Mouse (Mus musculus): ENCODE measurements around the gene Olfr324. TPM values are rescaled to one million over a fixed set of nuclear protein-coding genes. Genes with fewer than 3 reads are reported as not detected.

Olfr324 gene
- not detected for total RNA-seq (2021)
- long read RNA-seq, experiment 1: 0 reads
- long read RNA-seq, experiment 2: 0 reads

- Histone ChIP-seq H3K27ac (no peak within 1 kb of the TSS), H3K4me3 (no peak within 1 kb of the TSS)
- intact Hi-C loops (cut with DNase I): no loop called here
- DNase-seq (ENCODE audit: extremely low spot score in 1 of 2, low spot score in 2 of 2): no peak
- TF ChIP-seq CTCF (IDR thresholded peaks at IDR 0.05): no peak
Measured at GRCm38 (mm10) chr11:58594814-58595213, at the start of gene Olfr324. Gene Olfr324, plus strand, starts transcription at chr11:58595114.

- intact Hi-C loops (cut with DNase I): no loop called here
- TF ChIP-seq CTCF (IDR thresholded peaks at IDR 0.05): no peak
- no peak for DNase-seq (ENCODE audit: extremely low spot score in 1 of 2, low spot score in 2 of 2)
- Histone ChIP-seq H3K27ac (no peak within 1 kb of the TSS), H3K4me3 (no peak within 1 kb of the TSS)
Measured at GRCm38 (mm10) chr11:58546322-58546721, 48.6 kb upstream of the Olfr324 start, which contains the start of gene Olfr329-ps. Gene Olfr329-ps, minus strand, starts transcription at chr11:58546422.

- no peak for DNase-seq (ENCODE audit: extremely low spot score in 1 of 2, low spot score in 2 of 2)
- no peak for TF ChIP-seq CTCF (IDR thresholded peaks at IDR 0.05)
- H3K4me3 ChIP-seq: no peak within 1 kb of the TSS
- H3K27ac ChIP-seq: no peak within 1 kb of the TSS
- intact Hi-C loops (cut with DNase I): no loop called here
Measured at GRCm38 (mm10) chr11:58555536-58555935, 39.4 kb upstream of the Olfr324 start, which contains the start of gene Olfr328. Gene Olfr328, minus strand, starts transcription at chr11:58555636.

GRCm38 (mm10) chr11:58570405-58570804 lies 24.5 kb upstream of the Olfr324 start, which contains the start of gene Olfr224:
Gene Olfr224, minus strand, starts transcription at chr11:58570553.
- DNase-seq (ENCODE audit: extremely low spot score in 1 of 2, low spot score in 2 of 2): no peak
- no peak within 1 kb of the TSS for H3K4me3 ChIP-seq
- H3K27ac ChIP-seq: no peak within 1 kb of the TSS
- no peak for TF ChIP-seq CTCF (IDR thresholded peaks at IDR 0.05)
- intact Hi-C loops (cut with DNase I): no loop called here

GRCm38 (mm10) chr11:58577430-58577829 lies 17.5 kb upstream of the Olfr324 start, which contains the start of gene Olfr325:
Gene Olfr325, plus strand, starts transcription at chr11:58577730.
- Histone ChIP-seq H3K27ac (no peak within 1 kb of the TSS), H3K4me3 (no peak within 1 kb of the TSS)
- intact Hi-C loops (cut with DNase I): no loop called here
- no peak for TF ChIP-seq CTCF (IDR thresholded peaks at IDR 0.05)
- DNase-seq (ENCODE audit: extremely low spot score in 1 of 2, low spot score in 2 of 2): no peak

GRCm38 (mm10) chr11:58578636-58579035 lies 16.3 kb upstream of the Olfr324 start:
- H3K4me3 ChIP-seq: no peak overlapping the region
- intact Hi-C loops (cut with DNase I): no loop called here
- H3K27ac ChIP-seq: no peak overlapping the region
- TF ChIP-seq CTCF (IDR thresholded peaks at IDR 0.05): no peak
- no peak for DNase-seq (ENCODE audit: extremely low spot score in 1 of 2, low spot score in 2 of 2)

GRCm38 (mm10) chr11:58587898-58588348 lies 7.0 kb upstream of the Olfr324 start:
- TF ChIP-seq CTCF (IDR thresholded peaks at IDR 0.05): peak; percentile 90

GRCm38 (mm10) chr11:58588620-58589250 lies 6.2 kb upstream of the Olfr324 start:
- no peak for TF ChIP-seq CTCF (IDR thresholded peaks at IDR 0.05)
- DNase-seq (ENCODE audit: extremely low spot score in 1 of 2, low spot score in 2 of 2): no peak
- Histone ChIP-seq H3K27ac (no peak overlapping the region), H3K4me3 (no peak overlapping the region)
- intact Hi-C loops (cut with DNase I): no loop called here

More at GRCm38 (mm10) chr11:58587898-58588348, 7.0 kb upstream of the Olfr324 start:
- peak in 1 of 2 experiments; percentile 40 for DNase-seq (ENCODE audit: extremely low spot score in 1 of 2, low spot score in 2 of 2)
- no peak overlapping the region for H3K4me3 ChIP-seq
- no peak overlapping the region for H3K27ac ChIP-seq
- intact Hi-C loops (cut with DNase I): loop anchor here (2.0 kb wide), 1 partner anchor 185 kb away; no protein-coding TSS in a partner anchor

GRCm38 (mm10) chr11:58597837-58598236 lies 2.9 kb downstream of the Olfr324 start:
- intact Hi-C loops (cut with DNase I): no loop called here
- DNase-seq (ENCODE audit: extremely low spot score in 1 of 2, low spot score in 2 of 2): no peak
- no peak overlapping the region for H3K4me3 ChIP-seq
- H3K27ac ChIP-seq: no peak overlapping the region
- TF ChIP-seq CTCF (IDR thresholded peaks at IDR 0.05): no peak

- Histone ChIP-seq H3K27ac (no peak overlapping the region), H3K4me3 (no peak overlapping the region)
- TF ChIP-seq CTCF (IDR thresholded peaks at IDR 0.05): no peak
- DNase-seq (ENCODE audit: extremely low spot score in 1 of 2, low spot score in 2 of 2): no peak
- intact Hi-C loops (cut with DNase I): no loop called here
Measured at GRCm38 (mm10) chr11:58602062-58602461, 7.1 kb downstream of the Olfr324 start.

- intact Hi-C loops (cut with DNase I): no loop called here
- DNase-seq (ENCODE audit: extremely low spot score in 1 of 2, low spot score in 2 of 2): no peak
- H3K27ac ChIP-seq: no peak overlapping the region
- H3K4me3 ChIP-seq: no peak overlapping the region
- TF ChIP-seq CTCF (IDR thresholded peaks at IDR 0.05): no peak
Measured at GRCm38 (mm10) chr11:58602800-58603560, 8.1 kb downstream of the Olfr324 start.

- Histone ChIP-seq H3K4me3 (no peak overlapping the region), H3K27ac (no peak overlapping the region)
- no peak for DNase-seq (ENCODE audit: extremely low spot score in 1 of 2, low spot score in 2 of 2)
- no peak for TF ChIP-seq CTCF (IDR thresholded peaks at IDR 0.05)
- intact Hi-C loops (cut with DNase I): no loop called here
Measured at GRCm38 (mm10) chr11:58604688-58605087, 9.8 kb downstream of the Olfr324 start.

All from left cerebral cortex, adult 2 months (tissue).